Mouse (Mus musculus) olfactory bulb, adult 2 months (tissue): ENCODE measurements around the gene Gpr182.

Source experiments
- CTCF ChIP-seq: fragments of 200-500 bp; IDR thresholded peaks from 2 replicates; pipeline ENCODE4 v1.5.1; 2012; ENCODE audit warnings: low read depth, mild to moderate bottlenecking, low read length, moderate library complexity; ENCODE audit not compliant: insufficient read depth
- POLR2A ChIP-seq: fragments of 200-500 bp; IDR thresholded peaks from 2 replicates; pipeline ENCODE4 v1.6.1; 2012; ENCODE audit warnings: mild to moderate bottlenecking, low read depth, low read length, moderate library complexity; ENCODE audit not compliant: insufficient read depth

GRCm38 (mm10) chr10:127738151-127738882, 13.2 kb downstream of the Gpr182 start:
- TF ChIP-seq POLR2A (no peak), CTCF (no peak)
